Mouse (Mus musculus) kidney, postnatal 10 days (tissue): Measurements from ENCODE around the gene Ect2l.

Source experiments
- DNase-seq: peaks from one replicate; pipeline ENCODE4 v3.0.0; 2021; ENCODE audit warnings: mixed read lengths

Ect2l gene

GRCm38 (mm10) chr10:18210726-18211125 lies at the start of gene Ect2l:
TSS of gene Ect2l (minus strand) at chr10:18210890.
- peak; percentile 55 for DNase-seq

DNA sequence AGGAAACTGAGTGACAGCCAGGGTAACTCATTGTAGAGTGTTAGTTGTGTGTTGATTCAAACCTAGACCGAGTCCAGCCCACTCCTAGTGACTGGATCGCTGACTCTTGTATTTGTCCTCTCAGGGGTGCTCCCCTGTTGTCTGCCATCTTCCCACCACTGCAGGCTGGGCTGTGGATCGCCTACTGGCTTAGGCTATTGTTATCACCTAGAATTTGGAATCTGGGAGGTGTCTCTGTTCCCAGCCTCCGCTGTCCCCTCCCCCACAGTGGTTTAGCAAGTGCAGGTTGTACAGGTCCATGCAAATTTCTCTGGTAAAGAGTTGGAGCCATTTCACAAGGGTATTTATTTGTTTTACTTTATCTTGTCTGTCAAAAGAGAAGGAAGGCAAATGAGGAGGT lies 40.7 kb upstream of the Ect2l start:
- DNase-seq = no peak

GRCm38 (mm10) chr10:18243614-18244013 lies 32.9 kb upstream of the Ect2l start:
- peak; percentile 10 for DNase-seq

DNA sequence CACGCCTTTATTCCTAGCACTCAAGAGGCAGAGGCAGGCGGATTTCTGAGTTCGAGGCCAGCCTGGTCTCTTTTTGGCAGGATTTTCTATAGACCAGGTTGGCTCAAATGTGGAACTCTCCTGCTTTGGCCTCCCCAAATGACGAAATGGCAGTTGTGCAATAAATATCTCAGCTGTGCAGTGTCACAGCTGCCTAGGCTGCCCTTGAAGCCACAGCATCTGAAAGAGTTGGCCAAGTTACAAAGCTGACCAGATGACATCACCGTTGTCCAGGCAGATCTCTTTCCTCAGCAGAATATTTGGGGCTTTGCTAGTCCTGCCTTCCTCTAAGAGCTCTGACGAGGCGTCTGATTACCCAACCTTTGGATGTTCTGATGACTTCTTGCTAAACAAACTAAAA lies 26.5 kb upstream of the Ect2l start:
- DNase-seq = no peak

GRCm38 (mm10) chr10:18236328-18236927 lies 25.7 kb upstream of the Ect2l start:
- DNase-seq = peak; percentile 10

- DNase-seq = no peak
Measured at GRCm38 (mm10) chr10:18235402-18235747, 24.7 kb upstream of the Ect2l start.

DNA sequence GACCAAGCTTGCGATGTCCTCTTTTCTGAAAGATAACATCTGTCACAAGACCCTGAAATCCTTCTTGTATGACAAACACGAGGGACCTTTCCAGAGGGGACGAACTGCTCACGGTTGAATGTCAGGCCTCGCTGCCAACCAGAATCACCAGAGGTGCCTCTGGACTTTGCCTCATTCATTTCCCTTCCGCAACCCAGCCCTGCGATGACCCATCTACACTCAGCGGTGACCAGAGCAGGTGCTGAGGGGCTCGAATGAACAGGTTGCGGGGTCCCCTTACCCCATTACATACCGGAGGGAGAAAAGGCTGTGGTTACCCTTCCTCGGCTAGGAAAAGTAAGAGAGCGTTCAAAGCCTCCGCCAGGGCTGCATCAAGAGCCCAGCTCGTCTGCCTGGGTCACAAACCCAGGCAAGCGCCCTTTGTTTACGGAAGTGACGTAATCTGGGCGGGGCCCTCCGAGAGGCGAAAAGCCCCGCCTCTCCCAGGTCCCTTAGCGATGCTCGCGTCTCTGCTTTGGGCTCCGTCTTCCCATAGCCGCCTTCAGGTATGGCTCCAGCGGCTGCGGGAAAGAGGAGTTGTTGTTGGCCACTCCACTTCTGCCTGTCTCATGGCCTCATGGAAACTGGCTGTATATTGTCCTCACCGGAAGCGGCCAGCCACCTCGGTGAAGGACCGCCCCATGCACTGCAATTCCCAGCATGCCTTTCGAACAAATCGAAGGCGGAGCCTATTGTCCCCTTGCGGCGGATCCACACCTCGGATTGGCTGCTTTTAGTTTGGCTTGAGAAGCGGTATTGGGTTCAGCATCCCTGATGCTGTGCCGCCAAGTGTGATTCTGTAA lies 24.1 kb upstream of the Ect2l start, which contains the start of gene Ccdc28a:
TSS of gene Ccdc28a (minus strand) at position 439 of the 842 bp plus-strand sequence.
- peak; percentile 97 for DNase-seq

- peak; percentile 17 for DNase-seq
Measured at GRCm38 (mm10) chr10:18233891-18234290, 23.2 kb upstream of the Ect2l start.

GRCm38 (mm10) chr10:18224386-18224785 lies 13.7 kb upstream of the Ect2l start:
- no peak for DNase-seq

- DNase-seq = no peak
Measured at GRCm38 (mm10) chr10:18219351-18219750, 8.7 kb upstream of the Ect2l start.

- DNase-seq = peak; percentile 30
Measured at GRCm38 (mm10) chr10:18214124-18214523, 3.4 kb upstream of the Ect2l start.

DNA sequence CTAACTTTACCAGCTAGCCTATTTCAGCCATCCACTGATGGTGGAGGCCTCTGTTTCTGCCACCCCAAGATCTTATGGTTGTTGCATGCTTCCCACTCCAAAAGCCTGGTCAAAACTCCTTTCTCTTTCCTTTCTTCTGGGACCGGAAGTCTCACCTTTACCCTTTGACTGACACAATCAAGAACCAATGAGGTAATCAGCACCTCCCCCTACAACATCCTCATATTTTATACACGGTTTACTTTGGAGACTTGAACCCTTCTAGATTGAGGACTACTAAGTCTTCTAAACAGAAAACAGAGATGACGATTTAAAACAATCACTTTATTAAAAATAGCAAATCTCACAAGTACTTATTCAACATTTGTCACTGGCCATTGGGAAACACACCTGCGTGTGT lies 2.7 kb upstream of the Ect2l start:
- no peak for DNase-seq

DNA sequence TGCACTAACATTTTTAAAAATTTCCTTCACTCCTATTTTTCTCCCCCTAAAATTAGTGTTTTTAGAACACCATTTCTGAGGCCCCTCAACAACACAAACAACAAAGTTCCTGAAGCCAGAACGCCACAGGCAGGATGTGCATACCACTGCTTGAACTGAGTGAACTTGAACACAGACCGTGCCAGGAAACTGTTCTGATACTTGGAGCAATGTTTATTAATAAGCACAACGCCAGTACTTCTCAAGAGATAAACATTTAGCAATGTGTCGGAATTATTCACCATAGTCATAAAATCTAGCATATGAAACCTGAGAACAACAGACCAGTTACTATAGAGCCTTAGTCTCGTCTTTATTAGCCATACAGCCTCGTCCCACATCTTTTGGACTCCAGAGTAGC lies 571 bp downstream of the Ect2l start:
- DNase-seq = no peak

GRCm38 (mm10) chr10:18204067-18204466 lies 6.6 kb downstream of the Ect2l start:
- DNase-seq = peak; percentile 22

DNA sequence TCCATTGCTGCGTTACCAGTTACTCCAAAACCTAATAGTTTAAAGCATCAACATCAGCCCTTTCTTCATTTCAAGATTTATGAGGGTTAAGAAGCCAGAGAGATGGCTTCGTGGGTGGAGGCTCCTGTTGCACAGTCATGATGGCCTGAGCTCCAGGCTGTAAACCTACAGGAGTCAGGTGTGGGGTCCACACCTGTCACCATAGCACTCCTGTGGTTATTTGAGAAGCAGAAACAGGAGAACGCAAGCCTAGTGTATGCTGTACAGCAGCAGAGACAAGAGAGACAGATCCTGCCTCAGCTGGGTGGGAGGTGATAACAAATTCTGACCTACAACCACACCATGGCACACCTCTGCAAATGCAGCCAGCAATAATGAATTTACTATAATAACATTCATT lies 8.3 kb downstream of the Ect2l start:
- no peak for DNase-seq

DNA sequence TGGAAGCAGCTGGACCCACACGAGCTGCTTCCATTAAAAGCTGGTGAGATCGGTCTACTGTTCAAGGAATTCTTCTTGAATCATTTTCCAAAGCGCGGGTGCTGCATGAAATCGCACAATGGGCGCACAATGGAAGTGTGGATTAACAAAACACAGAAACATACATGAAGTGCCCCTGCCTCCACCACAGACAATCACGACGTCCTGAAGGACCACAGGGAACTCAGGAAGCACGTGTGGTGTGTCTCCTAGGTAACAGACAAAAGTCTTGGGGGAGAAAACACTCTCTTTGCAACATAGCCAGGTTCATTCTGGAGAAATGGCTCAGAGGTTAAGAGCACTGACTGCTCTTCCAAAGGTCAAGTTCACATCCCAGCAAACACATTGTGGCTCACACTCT lies 10.0 kb downstream of the Ect2l start:
- DNase-seq = no peak

GRCm38 (mm10) chr10:18199919-18200318 lies 10.8 kb downstream of the Ect2l start:
- no peak for DNase-seq

GRCm38 (mm10) chr10:18198286-18199015 lies 12.2 kb downstream of the Ect2l start:
- no peak for DNase-seq

DNA sequence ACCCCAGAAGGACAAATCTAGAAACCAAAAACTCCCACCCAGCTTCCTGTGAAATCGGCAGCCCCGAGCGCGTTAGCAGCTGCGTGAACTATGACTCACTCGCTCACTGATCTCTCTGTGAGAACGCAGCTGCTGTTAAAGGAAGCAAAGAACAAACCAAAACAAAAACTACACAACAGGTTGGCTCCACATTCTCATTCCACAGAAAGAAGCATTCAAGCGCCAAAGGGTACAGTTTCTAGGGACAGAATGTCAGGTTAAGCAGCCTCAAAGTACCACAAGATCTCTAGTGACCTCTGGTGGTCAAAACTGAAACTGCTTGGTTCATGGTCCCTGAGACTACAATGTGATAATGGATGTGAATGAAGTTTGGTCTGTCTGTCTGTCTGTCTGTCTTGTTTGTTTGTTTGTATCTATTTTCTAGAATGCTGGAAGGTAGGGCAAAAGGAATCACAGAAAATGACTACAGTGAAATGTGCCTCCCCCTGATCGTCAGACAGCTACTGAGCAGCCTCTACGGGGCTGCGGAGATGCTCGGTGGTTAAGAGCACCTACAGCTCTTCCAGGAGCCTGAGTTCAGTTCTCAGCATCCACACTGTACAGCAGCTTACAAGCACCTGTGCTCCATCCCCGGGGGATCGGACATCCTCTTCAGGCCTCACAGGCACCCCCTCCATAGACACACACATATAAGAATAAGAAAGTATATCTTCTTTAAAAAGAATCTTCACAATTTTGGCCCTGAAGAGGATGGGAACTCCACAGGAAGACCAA lies 13.3 kb downstream of the Ect2l start:
- peak; percentile 82 for DNase-seq

GRCm38 (mm10) chr10:18194737-18195141 lies 16.0 kb downstream of the Ect2l start:
- peak; percentile 30 for DNase-seq

- no peak for DNase-seq
Measured at GRCm38 (mm10) chr10:18194156-18194555, 16.5 kb downstream of the Ect2l start.

DNA sequence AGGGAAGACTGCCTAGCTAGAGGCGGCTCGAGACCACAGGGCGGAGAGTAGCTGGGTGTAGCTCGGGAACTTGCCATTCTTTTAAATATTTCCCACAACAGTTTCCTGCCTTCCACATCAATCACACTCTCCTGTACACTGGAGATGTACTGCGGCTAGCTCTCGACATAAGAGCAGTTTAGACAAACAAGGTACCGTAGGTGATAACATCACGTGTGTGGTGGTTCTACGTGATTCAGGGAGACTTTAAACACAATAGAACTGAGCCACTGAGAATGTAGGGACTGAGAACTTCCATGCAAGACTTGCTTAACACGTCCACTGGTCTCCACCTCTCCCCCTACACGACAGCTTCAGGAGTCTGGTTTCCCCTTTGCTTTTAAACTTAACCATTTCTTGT lies 17.5 kb downstream of the Ect2l start:
- DNase-seq = no peak

DNA sequence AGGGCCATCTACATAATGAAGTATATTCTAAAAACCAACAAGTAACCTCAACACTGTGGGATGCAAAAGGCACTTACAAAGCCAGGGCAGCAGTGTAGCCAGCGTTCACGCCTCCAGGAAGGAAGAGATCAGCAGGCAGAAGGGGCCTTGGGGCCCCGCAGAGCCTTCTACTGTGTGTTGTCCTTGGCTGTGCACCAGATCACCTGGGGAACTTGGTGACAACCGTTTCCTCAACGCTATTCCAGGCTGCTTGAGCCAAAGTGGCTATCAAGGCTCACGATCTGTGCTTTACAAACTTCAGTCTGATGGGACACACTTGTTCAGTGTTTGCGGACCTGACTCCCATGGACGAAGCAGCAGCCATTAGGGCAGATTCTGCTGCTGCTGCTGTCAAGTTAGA lies 19.0 kb downstream of the Ect2l start:
- no peak for DNase-seq
